Mouse (Mus musculus): ENCODE results near the gene Olfr469. TPM values are rescaled to one million over a fixed set of nuclear protein-coding genes. Genes with fewer than 3 reads are reported as not detected.
"Not testable (repeated sequence)": the region's sequence is repeated elsewhere in the genome, so short reads cannot be mapped to it uniquely, and the experiment has no call there.

Gene Olfr469
- polyA plus RNA-seq (2014; fragmentation: Nextera tagmentation; extraction: Ambion mirVana), result not detected in 2 replicates

DNA sequence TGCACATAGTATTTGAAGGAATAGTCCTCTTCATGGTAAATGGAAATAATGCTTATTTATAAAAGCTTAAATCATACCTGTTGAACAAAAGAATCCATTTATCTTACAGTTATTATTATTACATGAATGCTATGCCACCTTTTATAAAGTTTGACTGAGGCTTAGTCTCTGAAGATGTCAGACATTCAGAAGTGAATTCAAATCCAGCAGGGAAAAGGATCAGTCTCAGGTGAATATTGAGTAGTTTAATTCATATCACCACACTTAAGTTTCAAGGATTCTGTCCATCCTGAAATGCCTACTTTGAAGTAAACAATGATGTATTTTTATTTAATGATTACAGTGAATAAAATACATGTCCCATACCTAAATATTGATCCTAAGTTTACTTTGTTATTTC, at the start of gene Olfr469:
Olfr469 (minus strand) TSS at position 101 of the 400 bp plus-strand sequence.
- not testable (repeated sequence) for DNase-seq (ENCODE audit: low spot score); ATAC-seq (replicated peaks; ENCODE audit: low FRiP score, low TSS enrichment, low read depth); H3K4me2 ChIP-seq (ENCODE audit: low read length); H3K4me1 ChIP-seq (replicated peaks; ENCODE audit: control insufficient read depth, insufficient read depth, low read length); H3K9ac ChIP-seq (ENCODE audit: low read length); H3K27ac ChIP-seq (ENCODE audit: low read depth); H3K27me3 ChIP-seq (replicated peaks; ENCODE audit: control insufficient read depth, insufficient read depth, low read length); H3K4me3 ChIP-seq (ENCODE audit: low read depth, low read length); H3K9me3 ChIP-seq (ENCODE audit: control insufficient read depth, low read length); H3K36me3 ChIP-seq (ENCODE audit: control insufficient read depth, insufficient read depth, low read length)

DNA sequence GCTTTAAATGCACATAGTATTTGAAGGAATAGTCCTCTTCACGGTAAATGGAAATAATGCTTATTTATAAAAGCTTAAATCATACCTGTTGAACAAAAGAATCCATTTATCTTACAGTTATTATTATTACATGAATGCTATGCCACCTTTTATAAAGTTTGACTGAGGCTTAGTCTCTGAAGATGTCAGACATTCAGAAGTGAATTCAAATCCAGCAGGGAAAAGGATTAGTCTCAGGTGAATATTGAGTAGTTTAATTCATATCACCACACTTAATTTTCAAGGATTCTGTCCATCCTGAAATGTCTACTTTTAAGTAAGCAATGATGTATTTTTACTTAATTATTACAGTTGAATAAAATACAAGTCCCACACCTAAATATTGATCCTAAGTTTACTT, 22.0 kb upstream of the Olfr469 start, which contains the start of gene Olfr470:
Olfr470 (minus strand) TSS at position 101 of the 400 bp plus-strand sequence.
- DNase-seq (ENCODE audit: low spot score); H3K9me3 ChIP-seq (ENCODE audit: control insufficient read depth, low read length): not testable (repeated sequence)

DNA sequence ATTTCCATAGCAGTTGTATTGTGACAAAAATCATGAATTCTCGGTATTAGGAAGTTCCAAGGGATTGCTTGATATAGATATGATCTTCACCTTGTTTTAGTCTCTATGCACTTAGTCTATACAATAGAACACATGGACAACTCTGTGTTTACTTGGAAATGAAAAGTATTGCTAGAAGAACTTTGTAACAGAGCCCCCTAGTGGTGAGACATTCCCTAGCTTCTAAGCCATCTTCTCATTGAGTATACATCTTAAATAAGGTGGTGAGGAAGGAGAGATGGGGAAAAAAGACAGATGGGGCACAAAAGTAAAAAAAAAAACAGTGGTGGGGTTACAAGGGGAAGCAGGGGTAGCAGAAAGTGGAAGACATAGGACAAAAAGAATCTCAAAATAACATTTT, 16.4 kb upstream of the Olfr469 start:
- H3K9ac ChIP-seq (ENCODE audit: low read length), result no peak overlapping the region
- H3K9me3 ChIP-seq (ENCODE audit: control insufficient read depth, low read length), result no peaks in the 10 kb centered on the region
- H3K4me2 ChIP-seq (ENCODE audit: low read length), result no peak overlapping the region
- H3K27ac ChIP-seq (ENCODE audit: low read depth), result no peak overlapping the region
- no peak overlapping the region for H3K4me3 ChIP-seq (ENCODE audit: low read depth, low read length)
- H3K36me3 ChIP-seq (ENCODE audit: control insufficient read depth, insufficient read depth, low read length), result no peaks in the 10 kb centered on the region
- no peaks in the 10 kb centered on the region for H3K27me3 ChIP-seq (replicated peaks; ENCODE audit: control insufficient read depth, insufficient read depth, low read length)
- ATAC-seq (replicated peaks; ENCODE audit: low FRiP score, low TSS enrichment, low read depth) (no peak), DNase-seq (ENCODE audit: low spot score) (no peak)
- WGBS, result 79% methylated on average over 1 of the region's 1 CpGs
- no peaks in the 10 kb centered on the region for H3K4me1 ChIP-seq (replicated peaks; ENCODE audit: control insufficient read depth, insufficient read depth, low read length)

More for the DNA sequence above, 22.0 kb upstream of the Olfr469 start, which contains the start of gene Olfr470:
- H3K9ac ChIP-seq (ENCODE audit: low read length); H3K4me1 ChIP-seq (replicated peaks; ENCODE audit: control insufficient read depth, insufficient read depth, low read length); H3K27ac ChIP-seq (ENCODE audit: low read depth); H3K4me3 ChIP-seq (ENCODE audit: low read depth, low read length); H3K36me3 ChIP-seq (ENCODE audit: control insufficient read depth, insufficient read depth, low read length); H3K27me3 ChIP-seq (replicated peaks; ENCODE audit: control insufficient read depth, insufficient read depth, low read length); H3K4me2 ChIP-seq (ENCODE audit: low read length); ATAC-seq (replicated peaks; ENCODE audit: low FRiP score, low TSS enrichment, low read depth): not testable (repeated sequence)
- WGBS, result 90% methylated on average over 1 of the region's 1 CpGs

DNA sequence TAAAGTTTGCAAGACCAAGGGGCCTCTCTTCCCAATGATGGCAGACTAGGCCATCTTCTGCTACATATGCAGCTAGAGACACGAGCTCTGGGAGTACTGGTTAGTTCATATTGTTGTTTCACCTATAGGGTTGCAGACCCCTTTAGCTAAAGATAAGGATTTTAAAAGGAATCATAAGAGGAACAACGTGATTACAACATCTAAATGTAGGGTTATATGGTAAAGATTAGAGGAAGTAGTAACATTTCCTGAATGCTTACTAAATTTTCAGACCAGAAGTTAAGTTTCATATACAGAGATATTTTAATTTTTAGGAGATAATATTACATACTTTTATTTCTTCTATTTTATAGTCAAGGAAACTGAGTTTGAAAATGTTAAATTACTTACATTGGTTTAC, 1.5 kb downstream of the Olfr469 start:
- not testable (repeated sequence) for ATAC-seq (replicated peaks; ENCODE audit: low FRiP score, low TSS enrichment, low read depth)
- 59% methylated on average over 2 of the region's 2 CpGs for WGBS

DNA sequence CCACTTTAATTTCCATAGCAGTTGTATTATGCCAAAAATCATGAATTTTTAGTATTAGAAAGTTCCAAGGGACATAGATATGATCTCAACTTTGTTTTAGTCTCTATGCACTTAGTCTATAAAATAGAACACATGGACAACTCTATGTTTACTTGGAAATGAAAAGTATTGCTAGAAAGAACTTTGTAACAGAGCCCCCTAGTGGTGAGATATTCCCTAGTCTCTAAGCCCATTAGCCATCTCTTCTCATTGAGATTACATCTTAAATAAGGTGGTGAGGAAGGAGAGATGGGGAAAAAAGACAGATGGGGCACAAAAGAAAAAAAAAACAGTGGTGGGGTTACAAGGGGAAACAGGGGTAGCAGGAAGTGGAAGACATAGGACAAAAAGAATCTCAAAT, 5.9 kb downstream of the Olfr469 start:
- H3K9me3 ChIP-seq (ENCODE audit: control insufficient read depth, low read length), result no peaks in the 10 kb centered on the region
- H3K4me3 ChIP-seq (ENCODE audit: low read depth, low read length), result no peak overlapping the region
- H3K4me2 ChIP-seq (ENCODE audit: low read length), result no peak overlapping the region
- no peaks in the 10 kb centered on the region for H3K4me1 ChIP-seq (replicated peaks; ENCODE audit: control insufficient read depth, insufficient read depth, low read length)
- no peaks in the 10 kb centered on the region for H3K27me3 ChIP-seq (replicated peaks; ENCODE audit: control insufficient read depth, insufficient read depth, low read length)
- H3K27ac ChIP-seq (ENCODE audit: low read depth), result no peak overlapping the region
- no peaks in the 10 kb centered on the region for H3K36me3 ChIP-seq (ENCODE audit: control insufficient read depth, insufficient read depth, low read length)
- H3K9ac ChIP-seq (ENCODE audit: low read length), result no peak overlapping the region
- ATAC-seq (replicated peaks; ENCODE audit: low FRiP score, low TSS enrichment, low read depth), result no peak
- no peak for DNase-seq (ENCODE audit: low spot score)

More for the DNA sequence above, 1.5 kb downstream of the Olfr469 start:
- not testable (repeated sequence) for H3K36me3 ChIP-seq (ENCODE audit: control insufficient read depth, insufficient read depth, low read length); H3K4me3 ChIP-seq (ENCODE audit: low read depth, low read length); H3K27me3 ChIP-seq (replicated peaks; ENCODE audit: control insufficient read depth, insufficient read depth, low read length); DNase-seq (ENCODE audit: low spot score); H3K27ac ChIP-seq (ENCODE audit: low read depth); H3K4me1 ChIP-seq (replicated peaks; ENCODE audit: control insufficient read depth, insufficient read depth, low read length); H3K4me2 ChIP-seq (ENCODE audit: low read length); H3K9me3 ChIP-seq (ENCODE audit: control insufficient read depth, low read length); H3K9ac ChIP-seq (ENCODE audit: low read length)

DNA sequence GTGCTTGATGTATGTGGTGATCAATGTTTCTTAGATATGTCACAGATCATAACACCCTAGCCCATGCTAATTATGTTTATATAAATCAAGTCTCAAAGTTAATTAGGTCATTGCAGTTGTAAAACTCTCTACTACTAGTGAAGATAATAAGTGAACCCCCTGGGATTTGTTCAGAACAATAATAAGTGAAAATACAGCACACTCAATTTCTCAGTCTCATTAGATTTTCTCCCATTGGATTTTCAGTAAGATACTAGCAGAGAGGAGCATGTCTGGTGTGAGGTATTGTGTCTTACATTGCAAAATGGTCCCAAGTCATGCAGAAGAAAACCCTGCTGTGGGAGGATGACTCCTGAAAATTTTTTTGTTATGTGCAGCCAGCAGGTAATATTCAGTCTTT, 13.4 kb downstream of the Olfr469 start, which contains the start of gene Olfr467:
Olfr467 (plus strand) TSS at position 301 of the 400 bp plus-strand sequence.
- H3K36me3 ChIP-seq (ENCODE audit: control insufficient read depth, insufficient read depth, low read length), result no peaks in the 10 kb centered on the region
- no peaks in the 10 kb centered on the region for H3K27me3 ChIP-seq (replicated peaks; ENCODE audit: control insufficient read depth, insufficient read depth, low read length)
- no peak within 1 kb of the TSS for H3K4me3 ChIP-seq (ENCODE audit: low read depth, low read length)
- ATAC-seq (replicated peaks; ENCODE audit: low FRiP score, low TSS enrichment, low read depth) (no peak), DNase-seq (ENCODE audit: low spot score) (no peak)
- no peaks in the 10 kb centered on the region for H3K4me1 ChIP-seq (replicated peaks; ENCODE audit: control insufficient read depth, insufficient read depth, low read length)
- H3K27ac ChIP-seq (ENCODE audit: low read depth), result no peak within 1 kb of the TSS
- no peak within 1 kb of the TSS for H3K9ac ChIP-seq (ENCODE audit: low read length)
- no peaks in the 10 kb centered on the region for H3K9me3 ChIP-seq (ENCODE audit: control insufficient read depth, low read length)
- no peak within 1 kb of the TSS for H3K4me2 ChIP-seq (ENCODE audit: low read length)

DNA sequence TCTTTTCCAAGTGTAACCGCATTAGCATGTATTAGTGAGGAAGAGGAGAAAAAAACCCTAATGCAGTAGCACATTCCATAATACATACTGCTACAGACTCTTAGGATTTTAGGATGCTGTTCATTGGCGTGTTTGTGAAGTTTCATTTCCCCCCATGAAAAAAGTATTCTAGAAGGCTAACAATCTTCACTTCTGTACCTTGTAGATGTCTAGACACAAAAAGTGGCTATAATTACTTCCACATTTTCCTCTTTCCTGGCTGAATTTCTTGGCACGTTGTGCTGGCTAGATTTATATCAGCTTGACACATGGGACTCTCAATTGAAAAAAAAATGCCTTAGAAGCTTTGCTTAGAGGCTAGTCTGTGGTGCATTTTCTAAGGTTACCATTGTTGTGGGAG, 23.2 kb downstream of the Olfr469 start:
- Histone ChIP-seq H3K27me3 (replicated peaks; ENCODE audit: control insufficient read depth, insufficient read depth, low read length) (no peaks in the 10 kb centered on the region), H3K4me2 (ENCODE audit: low read length) (no peak overlapping the region), H3K4me3 (ENCODE audit: low read depth, low read length) (no peak overlapping the region), H3K27ac (ENCODE audit: low read depth) (no peak overlapping the region), H3K36me3 (ENCODE audit: control insufficient read depth, insufficient read depth, low read length) (no peaks in the 10 kb centered on the region), H3K4me1 (replicated peaks; ENCODE audit: control insufficient read depth, insufficient read depth, low read length) (no peaks in the 10 kb centered on the region), H3K9ac (ENCODE audit: low read length) (no peak overlapping the region), H3K9me3 (ENCODE audit: control insufficient read depth, low read length) (no peaks in the 10 kb centered on the region)
- DNase-seq (ENCODE audit: low spot score) (no peak), ATAC-seq (replicated peaks; ENCODE audit: low FRiP score, low TSS enrichment, low read depth) (no peak)
- WGBS, result 72% methylated on average over 3 of the region's 3 CpGs

DNA sequence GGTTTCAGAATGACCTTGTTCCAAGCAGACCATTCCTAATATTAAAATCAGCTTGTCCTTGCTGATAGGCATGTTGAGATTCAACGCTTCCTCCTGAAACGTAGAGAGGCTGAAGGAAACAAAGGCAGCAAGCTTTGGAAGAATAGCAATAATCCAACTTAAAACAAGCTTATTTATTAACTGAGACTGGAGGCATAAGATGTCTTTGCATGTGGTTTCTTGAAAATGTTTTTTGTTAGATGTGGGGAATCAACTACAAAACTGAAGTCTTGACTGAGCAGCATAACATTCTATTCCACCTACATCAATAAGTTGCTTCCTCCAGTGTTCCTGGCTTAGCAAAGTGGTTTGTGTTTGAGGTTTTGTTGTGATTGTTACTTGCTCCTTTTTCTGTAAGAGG, 24.2 kb downstream of the Olfr469 start, which contains the start of gene Ovch2:
Ovch2 (minus strand) TSS at position 101 of the 400 bp plus-strand sequence.
- Histone ChIP-seq H3K27ac (ENCODE audit: low read depth) (no peak within 1 kb of the TSS), H3K27me3 (replicated peaks; ENCODE audit: control insufficient read depth, insufficient read depth, low read length) (no peaks in the 10 kb centered on the region), H3K9ac (ENCODE audit: low read length) (no peak within 1 kb of the TSS), H3K36me3 (ENCODE audit: control insufficient read depth, insufficient read depth, low read length) (no peaks in the 10 kb centered on the region), H3K4me3 (ENCODE audit: low read depth, low read length) (no peak within 1 kb of the TSS), H3K4me2 (ENCODE audit: low read length) (no peak within 1 kb of the TSS), H3K9me3 (ENCODE audit: control insufficient read depth, low read length) (no peaks in the 10 kb centered on the region), H3K4me1 (replicated peaks; ENCODE audit: control insufficient read depth, insufficient read depth, low read length) (no peaks in the 10 kb centered on the region)
- DNase-seq (ENCODE audit: low spot score), result no peak
- ATAC-seq (replicated peaks; ENCODE audit: low FRiP score, low TSS enrichment, low read depth), result no peak
- 91% methylated on average over 2 of the region's 2 CpGs for WGBS

DNA sequence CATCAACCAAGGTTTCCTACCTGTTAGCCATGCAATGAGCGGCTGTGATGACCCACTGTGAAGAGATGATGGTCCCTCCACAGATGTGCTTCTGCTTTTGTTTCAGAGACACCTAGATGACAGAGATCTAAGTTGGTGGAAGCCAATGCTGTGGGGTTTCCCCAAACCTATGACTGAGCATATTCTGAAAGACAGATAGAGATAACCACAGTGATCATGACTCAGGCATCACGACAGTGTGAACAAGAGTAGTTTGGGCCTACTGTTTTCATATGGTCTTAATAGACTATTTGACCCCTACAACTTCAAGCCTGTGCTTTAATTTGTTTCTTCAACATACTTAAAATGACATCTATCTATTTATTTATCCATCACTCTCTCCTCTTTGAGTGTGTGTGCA, 28.8 kb downstream of the Olfr469 start:
- WGBS, result 92% methylated on average over 2 of the region's 2 CpGs
- Histone ChIP-seq H3K4me1 (replicated peaks; ENCODE audit: control insufficient read depth, insufficient read depth, low read length) (no peaks in the 10 kb centered on the region), H3K9me3 (ENCODE audit: control insufficient read depth, low read length) (no peaks in the 10 kb centered on the region), H3K27me3 (replicated peaks; ENCODE audit: control insufficient read depth, insufficient read depth, low read length) (no peaks in the 10 kb centered on the region), H3K36me3 (ENCODE audit: control insufficient read depth, insufficient read depth, low read length) (no peaks in the 10 kb centered on the region), H3K9ac (ENCODE audit: low read length) (no peak overlapping the region), H3K4me3 (ENCODE audit: low read depth, low read length) (no peak overlapping the region), H3K4me2 (ENCODE audit: low read length) (no peak overlapping the region), H3K27ac (ENCODE audit: low read depth) (no peak overlapping the region)
- DNase-seq (ENCODE audit: low spot score) (no peak), ATAC-seq (replicated peaks; ENCODE audit: low FRiP score, low TSS enrichment, low read depth) (no peak)

Measured in intestine, embryonic 14.5 days (tissue).